Mouse (Mus musculus) stomach, embryonic 15.5 days (tissue): ENCODE data around the gene Brf1. TPM values are rescaled to one million over a fixed set of nuclear protein-coding genes. Genes with fewer than 3 reads are reported as not detected.

ENCODE experiments used
- ATAC-seq: fragments of 200-750 bp; cut with Nextera tagmentation; 2 replicates; pipeline ENCODE4 v1.8.0; 2017; ENCODE audit warnings: low read depth, moderate number of reproducible peaks, moderate TSS enrichment; ENCODE audit not compliant: insufficient read depth, low FRiP score
- H3K27ac ChIP-seq: fragments of 300-500 bp; sonication (generic); 2 replicates; pipeline ENCODE4 v1.5.1; 2015; ENCODE audit warnings: mild to moderate bottlenecking, inconsistent platforms
- H3K27me3 ChIP-seq: fragments of 300-500 bp; sonication (generic); replicated peaks from 2 replicates; pipeline ENCODE4 v1.6.1; 2015; ENCODE audit warnings: inconsistent platforms
- H3K36me3 ChIP-seq: fragments of 300-500 bp; sonication (generic); 2 replicates; pipeline ENCODE4 v1.6.1; 2015; ENCODE audit warnings: inconsistent platforms
- H3K4me1 ChIP-seq: fragments of 300-500 bp; sonication (generic); 2 replicates; pipeline ENCODE4 v1.6.1; 2015; ENCODE audit warnings: inconsistent platforms
- H3K4me2 ChIP-seq: fragments of 300-500 bp; sonication (generic); 2 replicates; pipeline ENCODE4 v1.6.1; 2015; ENCODE audit warnings: mild to moderate bottlenecking, inconsistent platforms
- H3K4me3 ChIP-seq: fragments of 300-500 bp; sonication (generic); replicated peaks from 2 replicates; pipeline ENCODE4 v1.5.1; 2015; ENCODE audit warnings: inconsistent platforms
- H3K9ac ChIP-seq: fragments of 300-500 bp; sonication (generic); 2 replicates; pipeline ENCODE4 v1.6.1; 2015; ENCODE audit warnings: inconsistent platforms
- H3K9me3 ChIP-seq: fragments of 300-500 bp; sonication (generic); 2 replicates; pipeline ENCODE4 v1.6.1; 2016; ENCODE audit warnings: inconsistent platforms
- WGBS: fragments of 180-500 bp; shearing (Covaris S2); methylation state at CpG from one replicate; pipeline ENCODE4 v1.1.7; 2015; 5-methylcytosine and 5-hydroxymethylcytosine counted together
- polyA plus RNA-seq: library from polyadenylated mRNA; unstranded; fragments of >200 nt; fragmentation: Nextera tagmentation; extraction: Ambion mirVana; gene quantifications from 2 replicates; pipeline ENCODE4 v1.2.1, GENCODE M21; 2015

Brf1 gene
- polyA plus RNA-seq, 1 experiment from 2014 or later, result 55.9 TPM

GRCm38 (mm10) chr12:112943669-112944068 lies 56.8 kb downstream of the Brf1 start:
- Histone ChIP-seq H3K9me3 (no peaks in the 10 kb centered on the region), H3K4me1 (peaks cover 26% of the 10 kb centered on the region), H3K36me3 (no peaks in the 10 kb centered on the region), H3K4me3 (no peak overlapping the region), H3K4me2 (no peak overlapping the region), H3K27me3 (no peaks in the 10 kb centered on the region), H3K27ac (no peak overlapping the region), H3K9ac (no peak overlapping the region)
- 78% methylated on average over 2 of the region's 2 CpGs for WGBS
- no peak for ATAC-seq

GRCm38 (mm10) chr12:112941776-112942713 lies 58.5 kb downstream of the Brf1 start, which contains the start of gene Nudt14:
Gene Nudt14, minus strand, starts transcription at chr12:112942124.
- H3K36me3 ChIP-seq, result no peaks in the 10 kb centered on the region
- no peaks in the 10 kb centered on the region for H3K9me3 ChIP-seq
- peak within 1 kb of the TSS; percentile 86 for H3K27ac ChIP-seq
- H3K4me2 ChIP-seq, result peak within 1 kb of the TSS; percentile 82
- peak within 1 kb of the TSS; percentile 83 for H3K4me3 ChIP-seq
- peak within 1 kb of the TSS; percentile 69; the same call in 1 of the 2 replicates for H3K9ac ChIP-seq
- peaks cover 33% of the 10 kb centered on the region for H3K4me1 ChIP-seq
- no peaks in the 10 kb centered on the region for H3K27me3 ChIP-seq
- WGBS, result 1% methylated on average over 58 of the region's 58 CpGs
- ATAC-seq, result peak; percentile 86

- peak overlapping the region; percentile 82 for H3K4me2 ChIP-seq
- peak; percentile 15; the same call in 1 of the 2 replicates for ATAC-seq
- H3K9me3 ChIP-seq, result no peaks in the 10 kb centered on the region
- no peaks in the 10 kb centered on the region for H3K36me3 ChIP-seq
- peak overlapping the region; percentile 83 for H3K4me3 ChIP-seq
- peaks cover 33% of the 10 kb centered on the region for H3K4me1 ChIP-seq
- 36% methylated on average over 10 of the region's 10 CpGs for WGBS
- H3K27ac ChIP-seq, result no peak overlapping the region
- H3K9ac ChIP-seq, result peak overlapping the region; percentile 69; the same call in 1 of the 2 replicates
- H3K27me3 ChIP-seq, result no peaks in the 10 kb centered on the region
Measured at GRCm38 (mm10) chr12:112941156-112941775, 59.2 kb downstream of the Brf1 start.

- Histone ChIP-seq H3K4me3 (no peak overlapping the region), H3K9ac (no peak overlapping the region), H3K4me2 (peak overlapping the region; percentile 82; the same call in 1 of the 2 replicates), H3K9me3 (no peaks in the 10 kb centered on the region), H3K36me3 (no peaks in the 10 kb centered on the region), H3K27me3 (no peaks in the 10 kb centered on the region), H3K27ac (no peak overlapping the region), H3K4me1 (peaks cover 33% of the 10 kb centered on the region)
- ATAC-seq, result no peak
- 68% methylated on average over 9 of the region's 9 CpGs for WGBS
Measured at GRCm38 (mm10) chr12:112940710-112941109, 59.8 kb downstream of the Brf1 start.

- no peak overlapping the region for H3K9ac ChIP-seq
- no peaks in the 10 kb centered on the region for H3K36me3 ChIP-seq
- no peak overlapping the region for H3K27ac ChIP-seq
- no peak overlapping the region for H3K4me3 ChIP-seq
- 87% methylated on average over 4 of the region's 4 CpGs for whole genome bisulfite sequencing
- peaks cover 33% of the 10 kb centered on the region for H3K4me1 ChIP-seq
- no peak overlapping the region for H3K4me2 ChIP-seq
- H3K9me3 ChIP-seq, result no peaks in the 10 kb centered on the region
- H3K27me3 ChIP-seq, result no peaks in the 10 kb centered on the region
- no peak for ATAC-seq
Measured at GRCm38 (mm10) chr12:112940238-112940637, 60.3 kb downstream of the Brf1 start.

- Histone ChIP-seq H3K4me3 (no peak overlapping the region), H3K4me2 (no peak overlapping the region), H3K36me3 (no peaks in the 10 kb centered on the region), H3K9me3 (no peaks in the 10 kb centered on the region), H3K9ac (no peak overlapping the region), H3K4me1 (peaks cover 33% of the 10 kb centered on the region), H3K27ac (no peak overlapping the region), H3K27me3 (no peaks in the 10 kb centered on the region)
- ATAC-seq, result no peak
- 58% methylated on average over 10 of the region's 10 CpGs for WGBS
Measured at GRCm38 (mm10) chr12:112938873-112939565, 61.5 kb downstream of the Brf1 start.

- no peaks in the 10 kb centered on the region for H3K9me3 ChIP-seq
- H3K4me1 ChIP-seq, result peaks cover 33% of the 10 kb centered on the region
- H3K4me2 ChIP-seq, result no peak overlapping the region
- 75% methylated on average over 10 of the region's 10 CpGs for WGBS
- H3K27me3 ChIP-seq, result no peaks in the 10 kb centered on the region
- no peak overlapping the region for H3K27ac ChIP-seq
- H3K9ac ChIP-seq, result no peak overlapping the region
- H3K4me3 ChIP-seq, result no peak overlapping the region
- no peaks in the 10 kb centered on the region for H3K36me3 ChIP-seq
- no peak for ATAC-seq
Measured at GRCm38 (mm10) chr12:112938366-112938765, 62.1 kb downstream of the Brf1 start.

GRCm38 (mm10) chr12:112937906-112938305 lies 62.6 kb downstream of the Brf1 start:
- no peaks in the 10 kb centered on the region for H3K27me3 ChIP-seq
- H3K27ac ChIP-seq, result no peak overlapping the region
- H3K9me3 ChIP-seq, result no peaks in the 10 kb centered on the region
- no peak overlapping the region for H3K9ac ChIP-seq
- H3K4me2 ChIP-seq, result no peak overlapping the region
- peaks cover 33% of the 10 kb centered on the region for H3K4me1 ChIP-seq
- H3K4me3 ChIP-seq, result no peak overlapping the region
- no peak for ATAC-seq
- no peaks in the 10 kb centered on the region for H3K36me3 ChIP-seq
- WGBS, result 47% methylated on average over 9 of the region's 9 CpGs

- 42% methylated on average over 7 of the region's 7 CpGs for WGBS
- Histone ChIP-seq H3K36me3 (no peaks in the 10 kb centered on the region), H3K4me2 (no peak overlapping the region), H3K4me3 (no peak overlapping the region), H3K4me1 (peaks cover 13% of the 10 kb centered on the region), H3K9ac (no peak overlapping the region), H3K27me3 (peaks cover 41% of the 10 kb centered on the region), H3K27ac (no peak overlapping the region), H3K9me3 (no peaks in the 10 kb centered on the region)
- no peak for ATAC-seq
Measured at GRCm38 (mm10) chr12:112932647-112933046, 67.9 kb downstream of the Brf1 start.

GRCm38 (mm10) chr12:112929562-112930352 lies 70.7 kb downstream of the Brf1 start, which contains the start of gene Jag2:
Gene Jag2, minus strand, starts transcription at chr12:112929776.
- H3K27ac ChIP-seq, result peak within 1 kb of the TSS; percentile 57; the same call in 1 of the 2 replicates

More at GRCm38 (mm10) chr12:112929562-112930352, 70.7 kb downstream of the Brf1 start, which contains the start of gene Jag2:
- Histone ChIP-seq H3K9ac (peak within 1 kb of the TSS; percentile 17; the same call in 1 of the 2 replicates), H3K27me3 (peaks cover 57% of the 10 kb centered on the region), H3K4me2 (peak within 1 kb of the TSS; percentile 92), H3K36me3 (no peaks in the 10 kb centered on the region), H3K4me3 (peak within 1 kb of the TSS; percentile 58), H3K4me1 (peaks cover 11% of the 10 kb centered on the region), H3K9me3 (no peaks in the 10 kb centered on the region)
- ATAC-seq, result peak; percentile 47
- WGBS, result 2% methylated on average over 68 of the region's 85 CpGs
